Mouse (Mus musculus) left cerebral cortex, adult 9 months (tissue): ENCODE measurements at regions not wholly inside any gene's neighbourhood (a gene's known extent, or its start where the extent isn't known, plus 50 kb on each side); places are given as distances from the start of the nearest gene placed in this dataset.

Experiments used
- DNase-seq, 2 experiments: peaks; one replicate each; pipeline ENCODE4 v3.0.0; 2022; ENCODE audit warnings: low spot score in 2 of 2

DNA sequence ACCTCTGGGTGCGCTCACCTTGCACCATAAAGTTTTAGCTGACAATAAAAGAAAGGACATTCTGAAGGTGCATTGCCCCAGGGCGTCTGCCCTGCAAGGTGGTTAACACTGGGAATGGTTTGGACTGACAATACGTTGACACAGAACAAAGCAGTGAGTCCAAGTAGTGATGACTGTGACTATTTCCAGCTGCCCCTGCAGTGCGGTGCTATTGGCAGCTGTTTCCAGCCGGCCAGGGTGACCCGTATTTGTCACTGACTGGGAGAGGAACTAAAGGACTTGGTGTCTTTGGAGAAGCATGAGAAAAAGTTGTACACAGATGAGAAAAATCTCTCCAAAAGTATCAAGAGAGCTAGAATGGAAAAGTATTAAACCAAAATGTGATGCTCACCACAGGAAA lies 52.0 kb upstream of the Vtcn1 start:
- no peak for DNase-seq

DNA sequence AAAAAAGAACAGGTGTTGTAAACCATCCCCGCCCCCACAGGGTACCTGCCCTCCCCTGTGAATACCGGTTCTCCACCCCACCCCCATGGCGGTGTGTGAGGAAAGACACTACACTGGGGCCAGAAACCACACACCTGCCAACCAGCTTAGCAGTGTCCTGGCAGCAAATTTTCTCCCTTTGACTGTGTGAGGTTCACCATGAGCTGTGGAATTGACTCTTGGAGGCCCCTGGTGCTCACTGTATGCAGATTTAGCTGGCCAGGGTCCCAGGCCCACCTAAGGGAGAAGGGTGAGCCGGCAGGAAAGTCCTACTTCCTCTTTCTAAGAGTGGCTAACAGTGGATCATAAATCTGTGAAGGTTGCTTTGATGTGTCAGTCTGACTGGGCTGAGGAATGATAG lies 53.9 kb upstream of the Vtcn1 start:
- no peak for DNase-seq

DNA sequence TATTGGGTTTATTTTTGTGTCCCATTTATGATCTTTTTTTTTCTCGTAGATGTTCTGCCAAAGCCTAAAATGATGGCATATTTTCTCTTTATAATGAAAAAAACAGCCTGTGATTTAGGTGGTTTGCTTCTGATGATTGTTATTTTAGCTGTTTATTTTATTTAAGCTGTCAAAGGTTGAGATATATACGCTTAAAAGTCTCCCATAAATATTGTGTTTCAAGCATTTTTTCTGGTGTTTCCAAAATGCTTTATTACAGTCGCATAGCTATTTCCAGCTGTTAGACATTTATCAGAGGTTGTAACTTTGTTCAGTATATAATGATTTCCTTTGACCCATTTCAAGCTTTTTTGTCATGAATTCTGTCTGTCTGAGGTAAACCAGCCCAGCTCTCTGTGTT lies 54.4 kb upstream of the Vtcn1 start:
- no peak for DNase-seq

DNA sequence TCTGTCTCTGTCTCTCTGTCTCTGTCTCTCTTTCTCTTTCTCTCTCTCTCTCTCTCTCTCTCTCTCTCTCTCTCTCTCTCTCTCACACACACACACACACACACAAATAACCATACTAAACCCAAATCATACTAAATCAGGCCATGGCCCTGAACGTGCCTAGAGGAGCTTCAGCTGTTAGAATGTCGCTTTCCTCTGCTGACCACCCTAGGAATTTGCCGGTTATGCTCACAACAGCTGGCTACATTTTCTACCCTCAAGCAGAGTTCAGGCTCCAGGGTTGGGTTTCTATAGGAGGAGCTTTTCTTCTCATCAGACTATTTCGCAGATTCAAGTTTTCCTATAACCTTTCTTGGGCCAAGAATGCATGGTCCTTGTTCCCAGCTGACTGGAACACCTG lies 56.1 kb upstream of the Vtcn1 start:
- no peak for DNase-seq

GRCm38 (mm10) chr3:100768170-100768624 lies 57.1 kb upstream of the Vtcn1 start:
- peak in 1 of 2 experiments; percentile 26 for DNase-seq

- DNase-seq, result no peak
Observed at GRCm38 (mm10) chr3:100765323-100765722, 59.9 kb upstream of the Vtcn1 start.

DNA sequence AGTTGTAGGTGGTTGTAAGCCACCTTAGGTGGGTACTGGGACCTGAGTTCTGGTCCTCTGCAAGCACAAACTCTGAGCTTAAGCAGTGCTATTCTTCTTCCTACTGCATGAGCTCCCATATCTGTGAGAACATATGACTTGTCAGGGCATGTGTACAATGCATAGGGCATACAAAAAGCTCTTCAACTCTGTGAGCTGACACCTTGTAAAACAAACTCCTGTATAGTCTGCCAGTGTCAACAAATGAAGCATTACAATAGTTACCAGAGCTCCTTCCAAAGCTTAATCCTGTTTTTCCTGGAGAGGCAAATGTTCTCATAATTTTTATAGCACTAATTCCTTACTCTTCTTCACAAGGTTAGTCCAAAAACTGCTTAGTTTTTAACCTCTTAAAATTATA lies 62.4 kb upstream of the Vtcn1 start:
- DNase-seq, result no peak

GRCm38 (mm10) chr3:100759091-100759941 lies 65.9 kb upstream of the Vtcn1 start:
- no peak for DNase-seq

GRCm38 (mm10) chr3:100754677-100755076 lies 69.4 kb upstream of the Man1a2 start:
- DNase-seq, result no peak

DNA sequence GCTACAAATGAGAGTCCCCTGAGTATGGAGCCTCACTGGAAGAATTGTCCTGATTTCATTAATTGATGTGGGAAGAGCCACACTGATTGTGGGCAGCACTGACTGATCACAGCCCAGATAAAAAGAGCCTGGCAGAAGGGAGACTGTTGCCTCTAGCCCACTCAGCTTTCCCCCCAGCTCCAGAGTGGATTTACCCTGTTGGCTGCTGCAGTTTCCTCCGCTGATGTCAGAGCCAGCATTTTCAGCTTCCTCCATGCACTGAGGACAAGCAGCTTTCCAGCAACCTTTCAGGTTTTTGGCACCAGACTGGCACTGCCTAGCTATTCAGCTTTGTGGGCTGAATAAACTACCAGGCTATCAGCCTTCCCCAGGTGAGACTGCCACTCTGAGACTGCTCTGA lies 65.9 kb upstream of the Man1a2 start:
- peak in 1 of 2 experiments; percentile 24 for DNase-seq

DNA sequence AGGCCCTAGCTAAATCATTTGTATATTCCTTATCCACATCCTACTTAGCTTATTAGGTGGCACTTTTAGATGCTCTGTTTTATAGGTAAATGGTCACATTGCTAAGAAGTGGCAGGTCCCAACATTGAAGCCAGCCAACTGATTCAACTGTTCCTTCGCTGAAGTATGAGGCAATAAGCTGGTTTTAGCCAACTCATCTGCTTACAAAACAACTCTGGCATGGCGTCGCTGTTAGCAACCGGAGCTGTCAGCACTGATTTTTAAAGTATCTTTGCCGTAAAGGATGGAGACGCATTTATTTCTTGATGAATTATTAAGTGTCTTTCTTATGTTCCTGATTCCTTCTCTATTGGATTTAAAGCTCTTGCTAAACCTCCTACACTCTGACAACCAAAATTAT lies 63.4 kb upstream of the Man1a2 start:
- no peak for DNase-seq

- no peak for DNase-seq
Observed at GRCm38 (mm10) chr3:100748309-100748691, 63.0 kb upstream of the Man1a2 start.

DNA sequence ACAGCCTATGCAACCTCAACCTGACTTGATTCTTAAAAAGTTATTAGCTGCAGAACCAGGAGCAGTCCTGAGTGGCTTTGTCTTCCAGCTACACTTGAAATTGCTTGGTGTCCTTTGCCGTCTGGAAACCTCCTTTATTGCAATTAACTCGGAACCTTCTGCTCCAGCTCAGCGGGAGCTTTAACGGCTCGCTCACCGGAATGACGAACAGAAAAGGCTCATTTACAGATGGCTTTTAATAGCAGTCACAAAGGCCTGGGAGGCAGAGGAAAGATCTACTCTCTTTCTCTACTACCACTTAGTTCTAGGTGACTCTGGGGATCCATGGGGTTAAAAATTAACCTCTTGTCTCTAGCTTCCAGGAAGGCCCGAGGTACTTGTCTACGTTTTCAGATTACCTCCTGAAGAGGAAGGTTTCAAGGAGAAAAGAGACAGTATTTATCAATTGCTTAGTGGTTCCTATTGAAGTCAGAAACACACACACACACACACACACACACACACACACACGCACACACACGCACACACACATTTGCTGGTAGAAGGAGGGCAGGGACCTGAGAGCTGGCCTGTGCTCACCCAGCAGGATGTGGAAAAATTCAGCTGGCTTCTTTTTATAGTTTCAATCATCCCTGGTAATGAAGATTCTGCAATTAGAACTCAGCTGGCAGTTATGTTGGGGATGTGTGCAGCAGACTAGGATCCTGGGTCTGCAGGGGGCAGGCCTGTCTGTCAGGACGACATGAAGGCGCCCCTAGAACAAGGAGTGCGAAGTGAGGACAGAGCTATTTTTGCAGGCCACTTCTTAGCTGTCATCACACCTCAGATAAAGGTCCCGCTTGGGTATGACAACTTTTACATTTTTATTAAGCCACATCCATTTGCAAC lies 62.4 kb upstream of the Man1a2 start:
- DNase-seq, result no peak

DNA sequence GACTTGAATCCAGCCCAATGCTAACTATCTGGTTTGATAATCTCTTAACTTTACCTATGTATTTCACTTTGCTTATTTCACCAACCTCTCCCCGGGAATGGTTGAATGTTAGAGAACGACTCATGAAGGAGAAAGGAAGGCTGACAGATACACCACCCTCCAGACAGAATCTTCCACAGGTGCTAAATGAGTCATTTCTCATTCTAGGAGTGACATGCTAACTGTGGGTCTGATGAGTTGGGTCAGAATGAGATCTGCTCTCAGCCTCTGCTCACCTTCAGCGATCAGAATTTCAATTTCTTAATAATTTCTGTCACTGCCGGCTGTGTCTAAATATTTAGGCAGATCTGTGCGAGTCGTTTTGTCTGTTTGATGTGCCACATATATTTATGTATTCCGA lies 52.4 kb upstream of the Man1a2 start:
- DNase-seq, result no peak

DNA sequence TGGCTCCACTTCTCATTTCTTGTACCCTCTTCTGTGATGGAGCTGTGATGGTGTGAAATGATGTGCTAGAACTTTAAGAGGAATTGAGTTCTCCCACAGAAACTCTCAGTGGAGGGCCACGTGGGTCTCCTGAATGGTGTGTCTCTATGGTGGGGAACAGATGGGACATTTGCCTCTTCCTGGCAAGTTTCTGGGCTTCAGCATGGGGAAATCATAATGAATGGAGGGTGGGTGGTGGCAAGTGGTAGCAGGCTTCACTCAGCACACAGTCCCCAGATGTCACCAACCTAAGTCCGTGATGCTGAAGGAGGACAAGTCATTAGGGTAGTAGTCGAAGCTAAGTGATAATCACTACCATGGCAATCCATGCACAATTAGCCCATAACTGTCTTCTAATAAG lies 51.2 kb upstream of the Man1a2 start:
- DNase-seq, result no peak
